Comparison of ENCODE assay signal across 12 mouse cellular contexts in genomic region chr3:57534450-57534849, GRCm38 (mm10). TPM values are rescaled to one million over a fixed set of nuclear protein-coding genes. Genes with fewer than 3 reads are reported as not detected.
DNase-seq lines count a peak whose midpoint lies in the region; ATAC-seq and TF ChIP-seq lines count a peak whose summit lies in the region.
"Had no signal": no experiment of that assay in that cellular context is flagged by ENCODE, and none has a peak within 500 bp of the region (broad histone marks: within the 10 kb centered on the region; RNA-seq: fewer than 3 reads in every experiment).

No protein-coding gene starts in this region.

- WGBS in kidney, postnatal 0 days, result 68% methylated on average over 6 of the region's 6 CpGs
- WGBS in hindbrain, postnatal 0 days, result 35% methylated on average over 6 of the region's 6 CpGs

- H3K27me3 ChIP-seq in kidney, postnatal 0 days (ENCODE audit: insufficient read depth, low read length), result no peaks in the 10 kb centered on the region
- no peaks in the 10 kb centered on the region for H3K27me3 ChIP-seq in hindbrain, postnatal 0 days (ENCODE audit: insufficient read depth, low read length)

- DNase-seq in gastrocnemius, adult 2 months, result no peak
- DNase-seq in gastrocnemius, postnatal 4 days (ENCODE audit: low spot score in 2 of 2), result no peak
- peak; percentile 31 for DNase-seq in kidney, postnatal 0 days (ENCODE audit: low spot score)
- DNase-seq in kidney, postnatal 25 days, result no peak
- DNase-seq in brain, embryonic 14.5 days (ENCODE audit: low read depth), result peak; percentile 91
- DNase-seq in hindbrain, postnatal 0 days (ENCODE audit: low spot score), result peak; percentile 60
- DNase-seq in liver, result no peak
- DNase-seq: cerebellum, postnatal 36 days; kidney, adult 2 months had no signal

- ATAC-seq in kidney, postnatal 0 days (replicated peaks; ENCODE audit: low FRiP score, low read depth), result no peak
- ATAC-seq in hindbrain, postnatal 0 days, result peak; percentile 85
- ATAC-seq in inflammation-experienced regulatory T-cells, adult 6 months, result no peak

- H3K9me3 ChIP-seq in kidney, postnatal 0 days (replicated peaks; ENCODE audit: low read length), result no peaks in the 10 kb centered on the region
- H3K9me3 ChIP-seq in hindbrain, postnatal 0 days (ENCODE audit: low read length), result no peaks in the 10 kb centered on the region

- H3K36me3 ChIP-seq in kidney, postnatal 0 days (ENCODE audit: insufficient read depth, low read length), result no peaks in the 10 kb centered on the region
- no peaks in the 10 kb centered on the region for H3K36me3 ChIP-seq in hindbrain, postnatal 0 days (ENCODE audit: insufficient read depth, low read length)

- peaks cover 5% of the 10 kb centered on the region; the same call in 1 of the 2 replicates for H3K4me1 ChIP-seq in kidney, postnatal 0 days (replicated peaks; ENCODE audit: insufficient read depth, low read length)
- H3K4me1 ChIP-seq in hindbrain, postnatal 0 days (ENCODE audit: insufficient read depth, low read length), result no peaks in the 10 kb centered on the region

- H3K27ac ChIP-seq in gastrocnemius, adult 2 months, result peak overlapping the region; percentile 69; the same call in 1 of the 2 replicates
- no peak overlapping the region for H3K27ac ChIP-seq in kidney, postnatal 0 days
- H3K27ac ChIP-seq in hindbrain, postnatal 0 days, result no peak overlapping the region
- H3K27ac ChIP-seq: layer of hippocampus, adult 2 months had no signal

- TF ChIP-seq CTCF in gastrocnemius, adult 2 months (IDR thresholded peaks at IDR 0.05), result no peak
- TF ChIP-seq CTCF in kidney, postnatal 0 days (IDR thresholded peaks at IDR 0.05; ENCODE audit: low read depth), result no peak
- TF ChIP-seq CTCF in brain, embryonic 14.5 days (IDR thresholded peaks at IDR 0.05; ENCODE audit: borderline replicate concordance, extremely low read depth, insufficient read depth, insufficient read length), result no peak
- no peak for TF ChIP-seq CTCF in hindbrain, postnatal 0 days (IDR thresholded peaks at IDR 0.05; ENCODE audit: low read depth)

- H3K9ac ChIP-seq in kidney, postnatal 0 days (ENCODE audit: low read depth, low read length), result no peak overlapping the region
- no peak overlapping the region for H3K9ac ChIP-seq in hindbrain, postnatal 0 days (replicated peaks; ENCODE audit: low read length)

- no peak for TF ChIP-seq POLR2A in brain, embryonic 14.5 days (IDR thresholded peaks at IDR 0.05; ENCODE audit: borderline replicate concordance, extremely low read depth, insufficient read depth, insufficient read length, poor library complexity, severe bottlenecking)

- H3K4me3 ChIP-seq in gastrocnemius, adult 2 months, result no peak overlapping the region
- H3K4me3 ChIP-seq in kidney, postnatal 0 days (replicated peaks; ENCODE audit: low read depth, low read length), result no peak overlapping the region
- H3K4me3 ChIP-seq in hindbrain, postnatal 0 days (ENCODE audit: low read length), result no peak overlapping the region
- H3K4me3 ChIP-seq: layer of hippocampus, adult 2 months; myocyte had no signal

- no peak overlapping the region for H3K4me2 ChIP-seq in kidney, postnatal 0 days (ENCODE audit: low read length)
- no peak overlapping the region for H3K4me2 ChIP-seq in hindbrain, postnatal 0 days (ENCODE audit: low read depth, low read length)

- intact Hi-C loops in gastrocnemius, adult 2 months (cut with DNase I), result no loop called here

RNA-seq across cellular contexts. Expression of gene Wwtr1, which starts 41.3 kb away (rescaled TPM):
- 10 to 100 TPM; 22.4 to 31.7 TPM for total RNA-seq in gastrocnemius, adult 2 months (2021)
- total RNA-seq in gastrocnemius, postnatal 4 days (2021), result 10 to 100 TPM; 71.6 to 73.3 TPM
- polyA plus RNA-seq in kidney, postnatal 0 days (2015; fragmentation: Nextera tagmentation; extraction: Ambion mirVana), result 28.9 TPM in 2 replicates
- polyA plus RNA-seq in brain, embryonic 14.5 days (2012; rRNA removed), result 19.6 and 20.6 TPM in 2 replicates
- total RNA-seq in hindbrain, postnatal 0 days (2014; rRNA removed), result 33.1 and 34.1 TPM in 2 replicates
- 10.3 and 11.1 TPM in 2 replicates for polyA plus RNA-seq in hindbrain, postnatal 0 days (2015; fragmentation: Nextera tagmentation; extraction: Ambion mirVana)
- polyA plus RNA-seq in inflammation-experienced regulatory T-cells, adult 6 months (2017; shearing (Covaris generic)), result under 1 TPM in 2 of 3 experiments, not detected in 1; 0.13 to 0.19 TPM

Comparison
In these comparisons a context has a peak if more than half of its experiments do, and no peak if none do; other contexts are left out.
1. DNase-seq: peak in kidney, postnatal 0 days (single experiment), brain, embryonic 14.5 days (single experiment) and hindbrain, postnatal 0 days (single experiment); none in gastrocnemius, adult 2 months (single experiment), gastrocnemius, postnatal 4 days (0 of 2), kidney, postnatal 25 days (0 of 2) and liver (single experiment).